Mouse (Mus musculus): Measurements from ENCODE around the gene Mbd5.

The Mbd5 gene

GRCm38 (mm10) chr2:48948841-48949584 is at the start of gene Mbd5:
Gene Mbd5 (plus strand): TSS chr2:48949508.
- DNase-seq (ENCODE audit: low read depth, low spot score) = peak; percentile 99

DNA sequence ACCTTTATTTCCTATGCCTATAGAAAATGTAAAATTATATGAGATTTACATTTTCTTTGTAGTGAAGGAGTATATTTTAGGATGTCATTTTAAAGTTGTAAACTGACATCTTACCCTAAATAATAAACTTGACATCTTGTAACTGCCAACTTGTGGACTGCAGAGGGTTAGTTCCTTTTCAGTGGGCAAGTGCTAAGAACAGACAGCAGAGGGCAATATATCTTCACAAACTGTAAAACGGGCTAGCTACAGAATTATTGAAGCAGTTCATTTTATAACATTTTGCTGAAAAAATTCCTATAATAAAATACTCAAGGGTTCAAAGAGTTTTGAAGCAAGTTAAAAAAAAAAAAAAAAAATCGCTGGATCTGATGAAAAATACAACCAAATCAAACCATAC is 40.4 kb upstream of the Mbd5 start:
- no peak for DNase-seq (ENCODE audit: low read depth, low spot score)

- no peak for DNase-seq (ENCODE audit: low read depth, low spot score)
These were observed 35.1 kb upstream of the Mbd5 start for GRCm38 (mm10) chr2:48914185-48914584.

- DNase-seq (ENCODE audit: low read depth, low spot score) = no peak
These were observed 33.5 kb upstream of the Mbd5 start for GRCm38 (mm10) chr2:48915832-48916231.

DNA sequence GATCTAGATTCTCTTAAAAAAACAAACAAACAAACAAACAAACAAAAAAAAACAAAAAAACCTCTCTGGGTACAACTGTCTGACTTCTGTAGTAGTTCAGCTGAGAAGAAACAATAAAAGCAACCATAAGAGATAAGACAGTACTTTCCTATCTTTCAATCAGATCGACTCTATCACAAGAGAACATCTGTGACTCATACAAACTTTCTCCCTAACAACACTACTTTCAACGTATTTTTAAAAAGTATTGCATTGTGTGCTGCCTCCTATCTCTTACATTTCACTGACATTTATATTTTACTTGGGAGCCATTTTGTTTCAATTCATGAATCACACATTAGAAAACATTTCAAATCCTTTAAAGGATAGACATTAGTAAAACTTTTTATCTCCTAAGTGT is 14.2 kb upstream of the Mbd5 start:
- DNase-seq (ENCODE audit: low read depth, low spot score) = no peak

DNA sequence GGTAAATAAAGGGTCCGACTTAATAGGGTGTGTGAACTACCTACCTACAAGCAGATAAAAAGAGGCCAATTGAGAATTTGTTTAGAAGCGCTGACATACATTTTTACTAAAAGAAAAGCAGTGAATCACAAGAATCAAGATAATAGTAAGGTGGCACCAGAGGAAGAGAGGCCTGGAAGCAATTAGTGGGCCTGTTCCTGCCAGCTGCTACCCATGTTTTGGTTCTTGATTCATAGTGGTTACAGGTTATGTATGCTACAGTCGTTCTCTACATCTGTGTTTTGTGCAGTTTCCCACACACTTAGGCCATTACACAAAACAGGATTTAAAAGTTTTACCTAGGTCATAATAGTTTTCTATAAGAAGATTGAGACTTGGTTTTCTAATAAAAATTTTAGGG is 1.5 kb upstream of the Mbd5 start:
- no peak for DNase-seq (ENCODE audit: low read depth, low spot score)

DNA sequence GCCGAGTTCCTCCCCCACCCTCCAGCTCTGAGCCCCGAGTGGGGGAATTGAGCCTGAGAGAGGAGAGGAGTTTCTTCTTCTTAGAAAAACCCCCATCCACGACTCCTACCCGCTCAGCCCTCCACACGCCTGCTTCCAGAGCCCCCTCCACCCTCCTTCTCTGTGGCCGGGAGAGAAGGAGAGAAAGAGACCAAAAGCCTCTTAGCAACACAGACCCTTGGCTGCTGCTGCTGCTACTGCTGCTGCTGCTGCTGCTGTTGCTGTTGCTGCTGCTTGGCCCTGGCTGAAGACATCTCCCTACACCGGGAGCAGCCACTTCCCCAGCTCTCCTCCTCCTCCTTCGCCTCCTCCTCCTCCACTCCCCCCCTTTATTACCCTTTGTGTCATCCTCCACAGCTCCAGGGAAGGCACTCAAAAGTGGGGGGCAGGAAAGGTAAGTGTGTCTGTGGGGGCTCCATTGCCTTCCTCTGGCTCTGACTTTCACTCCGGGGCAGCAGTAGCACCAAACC is 489 bp downstream of the Mbd5 start:
- peak; percentile 24 for DNase-seq (ENCODE audit: low read depth, low spot score)

DNA sequence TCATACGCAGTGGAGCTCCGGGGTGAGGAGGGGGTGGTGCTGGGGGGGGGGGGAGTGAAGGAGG is 776 bp downstream of the Mbd5 start, which contains the start of gene Orc4:
TSS of gene Orc4 (minus strand) at position 26 of the 64 bp plus-strand sequence.
- no peak for DNase-seq (ENCODE audit: low read depth, low spot score)

DNA sequence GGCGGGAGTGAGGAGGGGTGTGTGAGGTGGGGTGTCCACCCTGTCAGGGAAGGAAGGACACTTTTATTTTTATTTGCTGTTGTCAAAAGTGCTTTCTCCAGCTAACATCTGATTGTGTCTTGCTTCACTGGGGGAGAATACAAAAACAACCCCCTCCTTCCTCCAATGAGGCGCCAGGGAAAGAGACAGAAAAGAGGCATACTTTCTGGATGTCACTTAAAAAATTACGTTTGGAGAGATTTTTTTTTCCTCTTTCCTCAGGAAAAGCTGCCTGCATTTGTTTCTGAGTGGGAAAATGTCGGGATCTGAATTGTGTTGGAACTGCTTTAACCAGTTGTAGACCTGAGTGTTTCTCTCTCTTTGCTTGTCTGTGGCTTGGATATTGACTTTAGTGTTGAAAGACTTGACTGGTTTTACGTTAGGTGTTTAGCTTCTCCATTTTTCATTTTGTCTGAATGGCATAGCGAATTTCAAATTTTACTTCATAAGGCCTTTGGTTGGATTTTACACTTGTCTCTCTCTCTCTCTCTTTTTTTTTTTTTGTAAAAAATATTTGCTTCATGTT is 1.1 kb downstream of the Mbd5 start:
- peak; percentile 1 for DNase-seq (ENCODE audit: low read depth, low spot score)

GRCm38 (mm10) chr2:48956591-48956990 is 7.3 kb downstream of the Mbd5 start:
- no peak for DNase-seq (ENCODE audit: low read depth, low spot score)

- DNase-seq (ENCODE audit: low read depth, low spot score) = no peak
These were observed 29.6 kb downstream of the Mbd5 start for GRCm38 (mm10) chr2:48978920-48979319.

GRCm38 (mm10) chr2:48990322-48990721 is 41.0 kb downstream of the Mbd5 start:
- no peak for DNase-seq (ENCODE audit: low read depth, low spot score)

- peak; percentile 19 for DNase-seq (ENCODE audit: low read depth, low spot score)
These were observed 91.2 kb downstream of the Mbd5 start for GRCm38 (mm10) chr2:49040481-49040880.

- DNase-seq (ENCODE audit: low read depth, low spot score) = no peak
These were observed 100.7 kb downstream of the Mbd5 start for GRCm38 (mm10) chr2:49050030-49050429.

- DNase-seq (ENCODE audit: low read depth, low spot score) = no peak
These were observed 118.6 kb downstream of the Mbd5 start for GRCm38 (mm10) chr2:49067886-49068285.

DNA sequence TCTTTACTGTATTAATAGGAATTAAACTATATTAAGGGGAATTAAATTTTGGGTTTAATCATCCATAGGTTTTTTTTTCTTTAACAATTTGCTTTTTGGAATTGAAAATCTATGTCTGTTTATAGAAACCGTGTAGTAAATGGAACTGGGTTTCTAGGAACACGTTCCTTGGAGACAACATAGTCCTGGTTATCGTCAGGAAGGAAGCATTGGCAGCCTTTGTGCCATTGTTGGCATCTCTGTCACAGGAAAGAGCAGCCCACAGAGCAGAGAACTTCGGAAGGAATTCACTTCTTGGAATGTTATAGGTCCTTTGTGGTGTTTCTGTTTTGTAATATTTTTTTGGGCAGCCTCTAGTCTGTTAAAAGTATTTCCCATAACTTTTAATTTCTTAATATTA is 135.7 kb downstream of the Mbd5 start:
- DNase-seq (ENCODE audit: low read depth, low spot score) = no peak

GRCm38 (mm10) chr2:49090771-49091170 is 141.5 kb downstream of the Mbd5 start:
- no peak for DNase-seq (ENCODE audit: low read depth, low spot score)

DNA sequence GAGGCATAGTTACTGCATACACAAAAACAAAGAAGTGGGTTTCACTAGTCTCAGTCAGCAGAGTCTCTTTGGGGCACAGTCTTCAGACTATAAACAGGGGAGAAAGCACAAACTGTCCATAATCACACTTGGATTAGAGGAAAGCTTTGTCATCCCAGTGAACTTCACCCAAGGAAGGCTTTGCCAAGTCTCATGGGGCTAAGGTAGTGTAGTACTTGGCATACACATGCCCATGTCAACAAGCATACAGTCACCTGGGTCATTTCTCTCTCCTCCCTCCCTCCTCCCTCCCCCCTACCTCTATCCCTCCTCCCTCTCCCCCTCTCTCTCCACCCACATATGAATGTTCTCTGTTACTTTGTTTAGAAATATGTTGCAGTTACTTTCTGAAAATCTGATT is 147.5 kb downstream of the Mbd5 start:
- no peak for DNase-seq (ENCODE audit: low read depth, low spot score)

DNA sequence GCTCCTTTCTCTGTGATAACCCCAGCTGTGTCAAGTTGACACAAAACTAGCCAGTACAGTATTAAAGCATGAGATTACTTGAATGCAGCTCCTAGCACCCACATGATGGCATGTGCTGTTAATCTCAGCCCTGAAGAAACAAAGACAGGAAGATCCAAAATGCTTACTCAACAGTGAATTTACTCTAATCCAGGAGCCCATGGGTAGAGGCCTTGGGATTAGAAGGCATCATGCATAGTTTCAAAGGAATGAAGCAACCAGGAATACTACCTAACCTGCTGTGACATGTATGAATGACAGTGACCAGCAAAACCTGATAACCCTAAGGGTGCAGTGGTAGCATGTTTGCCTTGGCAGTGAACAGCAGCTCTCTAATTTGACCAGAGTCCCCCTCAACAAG is 159.6 kb downstream of the Mbd5 start:
- no peak for DNase-seq (ENCODE audit: low read depth, low spot score)

- no peak for DNase-seq (ENCODE audit: low read depth, low spot score)
These were observed 170.6 kb downstream of the Mbd5 start for GRCm38 (mm10) chr2:49119875-49120274.

- DNase-seq (ENCODE audit: low read depth, low spot score) = no peak
These were observed 172.3 kb downstream of the Mbd5 start for GRCm38 (mm10) chr2:49121603-49122002.

- no peak for DNase-seq (ENCODE audit: low read depth, low spot score)
These were observed 192.9 kb downstream of the Mbd5 start for GRCm38 (mm10) chr2:49142186-49142585.

- no peak for DNase-seq (ENCODE audit: low read depth, low spot score)
These were observed 204.3 kb downstream of the Mbd5 start for GRCm38 (mm10) chr2:49153649-49154048.
